Mouse (Mus musculus) testis, adult 2 months (tissue): Measurements from ENCODE around the gene Card10.

Experiments
- CTCF ChIP-seq: fragments of 200-500 bp; IDR thresholded peaks from 2 replicates; pipeline ENCODE4 v1.5.1; 2012; ENCODE audit warnings: low read depth, mild to moderate bottlenecking, inconsistent platforms, low read length, moderate library complexity; ENCODE audit not compliant: control insufficient read depth, insufficient read depth, insufficient replicate concordance
- POLR2A ChIP-seq: fragments of 200-500 bp; IDR thresholded peaks from 2 replicates; pipeline ENCODE4 v1.6.1; 2012; ENCODE audit warnings: low read depth, mild to moderate bottlenecking, inconsistent platforms, low read length, moderate library complexity; ENCODE audit not compliant: control insufficient read depth

DNA sequence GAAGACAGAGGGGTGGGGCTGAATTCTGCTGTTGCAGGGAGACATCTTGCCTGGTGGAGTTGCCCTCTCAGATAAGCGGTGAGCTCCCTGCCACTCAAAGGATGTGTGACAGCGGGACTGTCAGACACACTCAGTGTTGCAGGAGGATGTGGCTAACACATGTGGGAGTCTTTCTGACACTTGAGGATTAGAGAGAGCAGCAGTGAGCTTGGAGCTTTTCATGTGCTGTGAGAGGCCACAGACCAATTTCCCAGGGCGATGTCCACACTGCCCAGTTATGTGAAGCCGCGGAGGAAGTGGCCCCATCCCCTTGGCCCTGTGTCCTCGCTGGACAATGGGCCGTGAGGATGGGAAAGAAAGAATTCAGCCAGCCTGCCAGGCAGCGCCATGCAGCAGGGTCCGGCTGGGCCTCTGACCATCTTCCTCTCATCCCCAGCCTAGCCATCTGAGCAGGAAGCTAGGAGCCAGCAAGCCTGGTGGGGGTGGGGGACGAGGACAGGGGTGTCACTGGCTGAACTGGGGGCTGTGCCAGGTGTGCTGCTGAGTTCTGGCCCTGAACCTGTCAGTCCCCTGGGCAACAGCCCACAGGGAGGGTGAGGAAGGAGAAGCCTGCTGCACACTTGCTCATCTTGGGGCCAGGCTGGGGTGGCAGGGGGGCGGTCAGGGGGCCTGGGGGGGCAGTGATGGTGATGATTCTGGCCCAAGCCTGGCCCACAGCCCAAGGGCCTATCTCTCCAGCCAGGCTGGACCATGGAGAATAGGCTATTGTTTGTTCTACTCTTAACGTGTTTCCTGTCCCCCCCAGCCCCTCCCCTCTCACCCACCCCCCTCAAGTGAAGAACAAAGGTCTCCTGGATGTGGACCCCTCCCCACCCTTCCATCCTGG is 32.6 kb upstream of the Card10 start:
- TF ChIP-seq POLR2A = no peak
- TF ChIP-seq CTCF = no peak
